Mouse (Mus musculus) adrenal gland, adult 8-10 months (tissue): ENCODE results near the gene Fam72a. TPM values are rescaled to one million over a fixed set of nuclear protein-coding genes. Genes with fewer than 3 reads are reported as not detected.
"Not testable (repeated sequence)": the region's sequence is repeated elsewhere in the genome, so short reads cannot be mapped to it uniquely, and the experiment has no call there.

Source experiments
- DNase-seq: peaks from one replicate; pipeline ENCODE4 v3.0.0; 2022
- total RNA-seq, 4 experiments: library from RNA; stranded (reverse); gene quantifications; 2 replicates each; pipeline ENCODE4 v1.2.4; 2022

The Fam72a gene
- total RNA-seq, 4 experiments from 2014 or later, result 0.77 to 1.7 (median 1.1) TPM

GRCm38 (mm10) chr1:131528081-131528507 lies 391 bp downstream of the Fam72a start:
- peak; percentile 71 for DNase-seq

DNA sequence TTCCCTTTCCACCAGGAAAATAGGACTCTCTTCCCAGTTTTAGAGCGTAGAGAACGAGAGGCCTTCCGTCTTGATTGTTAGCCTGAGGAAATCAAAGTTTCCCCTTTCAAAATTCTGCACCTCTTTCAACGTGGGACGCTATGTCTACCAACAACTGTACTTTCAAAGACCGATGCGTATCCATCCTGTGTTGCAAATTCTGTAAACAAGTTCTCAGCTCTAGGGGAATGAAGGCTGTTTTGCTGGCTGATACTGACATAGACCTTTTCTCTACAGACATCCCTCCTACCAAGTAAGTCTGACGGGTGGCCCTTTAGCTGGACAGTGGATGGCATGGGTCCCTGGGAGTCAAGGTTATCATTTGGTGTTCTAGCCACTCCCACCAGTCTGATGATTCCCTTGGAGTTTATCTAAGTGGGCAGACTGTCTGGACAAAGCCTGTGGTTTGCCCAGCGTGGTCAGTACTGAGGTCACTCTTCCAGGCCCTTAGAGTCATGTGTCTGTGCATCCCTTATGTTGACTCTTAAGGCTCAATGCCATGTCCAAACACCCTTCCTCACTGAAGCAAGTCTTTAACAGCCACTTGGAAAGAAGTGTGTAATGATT lies 961 bp downstream of the Fam72a start:
- DNase-seq, result no peak

- DNase-seq, result no peak
These were observed 12.1 kb downstream of the Fam72a start for GRCm38 (mm10) chr1:131539771-131540170.

DNA sequence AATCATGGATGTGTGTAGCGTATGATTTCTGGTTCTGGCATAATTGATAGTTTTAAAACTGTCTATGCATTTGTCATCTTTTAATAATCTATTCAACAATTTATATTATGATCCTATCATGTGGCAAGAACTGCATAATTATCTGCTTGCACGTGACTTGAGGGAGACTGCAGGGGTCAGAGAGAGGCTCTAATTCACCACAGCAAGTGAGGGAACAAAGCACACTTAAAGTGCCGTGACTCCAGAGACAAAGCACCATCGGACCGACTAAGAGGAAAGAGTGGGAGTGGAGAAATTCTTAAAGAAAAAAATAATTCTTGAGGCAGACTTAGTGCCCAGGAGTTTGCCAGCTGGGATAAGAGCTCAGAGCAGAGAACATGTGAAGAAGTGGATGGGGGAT lies 13.1 kb downstream of the Fam72a start:
- no peak for DNase-seq

DNA sequence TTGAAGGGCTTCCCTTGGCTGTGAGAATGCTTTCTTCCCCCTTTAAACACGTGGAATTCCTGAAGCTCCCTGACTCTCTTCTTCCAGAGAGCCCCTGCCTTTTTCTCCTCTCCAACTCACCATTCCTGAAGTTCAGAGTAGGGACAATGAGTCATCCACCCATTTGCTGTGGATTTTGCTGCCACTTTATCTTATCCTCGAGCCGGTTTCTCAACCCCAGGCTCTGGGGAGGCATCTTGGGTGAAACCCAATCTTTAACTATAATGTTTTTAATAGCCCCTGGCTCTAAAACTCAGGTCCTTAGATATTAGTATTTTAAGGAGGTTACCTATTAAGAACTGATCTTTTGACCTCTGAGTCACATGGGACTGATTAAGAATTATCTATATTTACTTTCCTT lies 13.7 kb downstream of the Fam72a start:
- no peak for DNase-seq

GRCm38 (mm10) chr1:131541903-131542302 lies 14.2 kb downstream of the Fam72a start:
- no peak for DNase-seq

DNA sequence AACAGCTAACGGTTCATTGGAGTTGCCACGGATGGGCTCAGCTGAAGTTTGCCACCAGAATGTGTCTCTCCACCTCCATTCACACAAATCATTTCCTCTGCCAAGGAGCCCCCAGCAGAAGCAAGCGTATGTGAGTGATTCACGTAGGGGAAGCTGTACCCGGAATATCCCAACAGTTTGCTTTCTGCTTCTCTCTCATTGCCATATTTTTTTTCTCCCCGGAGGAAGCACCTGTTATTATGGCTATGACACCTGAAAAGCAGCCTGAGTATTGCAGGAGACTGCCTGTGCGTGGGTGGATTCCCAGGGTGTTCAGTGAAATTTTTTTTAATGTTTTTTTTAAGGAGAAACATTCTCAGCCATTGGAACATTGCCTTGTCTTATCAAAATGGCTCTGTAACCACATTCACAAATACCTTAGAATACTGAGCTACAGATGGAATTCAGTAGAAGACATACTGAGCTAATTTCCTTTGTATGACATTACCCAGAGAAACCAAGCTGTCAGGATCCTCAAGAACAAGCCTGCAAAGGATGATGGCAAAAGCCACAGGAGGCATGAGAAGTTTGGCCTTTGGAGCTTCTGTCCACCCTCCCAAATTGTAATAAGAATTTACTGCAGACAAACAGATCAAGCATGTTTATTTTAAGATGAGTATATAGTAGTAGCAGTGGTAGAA lies 16.3 kb downstream of the Fam72a start:
- no peak for DNase-seq

DNA sequence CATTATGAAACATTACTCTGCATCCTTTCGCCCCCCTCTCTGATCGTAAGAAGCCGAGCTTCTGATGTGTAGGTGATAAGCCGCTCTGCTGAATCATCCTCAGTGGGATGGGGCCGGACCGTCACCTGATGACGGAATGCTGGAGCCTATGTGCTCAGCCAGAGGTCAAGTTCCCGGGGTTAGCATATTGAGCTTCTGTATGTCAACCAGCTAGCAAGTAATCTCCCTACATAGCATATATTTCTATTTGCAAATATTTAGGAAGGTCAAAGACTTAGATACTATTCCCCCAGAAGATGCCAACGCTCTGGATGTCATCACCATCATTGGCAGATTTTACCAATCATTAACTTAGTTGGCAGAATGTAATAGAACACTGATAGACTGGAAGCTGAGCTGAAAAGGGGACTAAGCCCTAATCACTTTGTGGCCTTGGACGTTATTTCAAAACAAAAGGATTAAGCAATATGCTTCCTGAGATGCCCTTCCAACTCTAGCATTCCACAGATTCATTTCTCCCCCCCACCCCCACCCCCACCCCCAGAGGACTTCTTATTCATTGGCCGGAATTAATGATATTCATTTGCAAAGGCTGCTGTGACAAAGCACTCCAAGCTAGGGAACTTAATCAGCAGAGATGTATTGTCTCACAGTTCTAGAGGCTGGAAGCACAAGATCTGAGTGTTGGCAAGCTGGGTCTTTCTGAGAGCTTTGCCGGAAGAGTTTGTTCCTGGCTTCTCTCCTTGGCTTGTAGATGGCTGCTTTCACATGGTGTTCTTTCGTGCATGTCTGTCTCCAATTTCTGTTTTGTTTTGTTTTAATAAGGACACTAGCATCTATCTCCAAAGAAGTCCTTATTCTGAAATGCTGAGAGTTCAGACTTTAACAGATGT lies 19.3 kb downstream of the Fam72a start:
- DNase-seq, result no peak

GRCm38 (mm10) chr1:131548494-131549365 lies 21.0 kb downstream of the Fam72a start:
- no peak for DNase-seq

DNA sequence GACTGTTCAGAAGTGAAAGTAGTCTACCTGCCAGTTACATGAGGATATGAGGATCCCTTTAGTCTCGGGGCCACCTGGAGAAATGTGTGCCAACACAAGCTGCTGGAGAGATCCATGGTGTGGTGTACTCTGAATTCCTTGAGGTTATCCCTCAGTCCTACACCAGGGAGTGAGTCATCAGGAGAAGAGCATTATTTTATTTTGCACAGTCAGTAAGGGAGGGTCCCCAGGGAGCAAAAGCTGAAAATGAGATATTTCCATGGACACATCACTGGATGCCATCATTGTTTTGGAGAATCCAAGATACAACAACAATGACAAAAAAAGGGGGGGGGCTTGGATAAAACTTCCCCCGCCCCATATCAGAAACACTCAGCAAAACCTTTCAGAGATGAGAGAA lies 24.3 kb downstream of the Fam72a start:
- DNase-seq, result no peak

- no peak for DNase-seq
These were observed 25.7 kb downstream of the Fam72a start for GRCm38 (mm10) chr1:131553428-131553827.

GRCm38 (mm10) chr1:131555042-131555812 lies 27.5 kb downstream of the Fam72a start:
- peak; percentile 67 for DNase-seq

DNA sequence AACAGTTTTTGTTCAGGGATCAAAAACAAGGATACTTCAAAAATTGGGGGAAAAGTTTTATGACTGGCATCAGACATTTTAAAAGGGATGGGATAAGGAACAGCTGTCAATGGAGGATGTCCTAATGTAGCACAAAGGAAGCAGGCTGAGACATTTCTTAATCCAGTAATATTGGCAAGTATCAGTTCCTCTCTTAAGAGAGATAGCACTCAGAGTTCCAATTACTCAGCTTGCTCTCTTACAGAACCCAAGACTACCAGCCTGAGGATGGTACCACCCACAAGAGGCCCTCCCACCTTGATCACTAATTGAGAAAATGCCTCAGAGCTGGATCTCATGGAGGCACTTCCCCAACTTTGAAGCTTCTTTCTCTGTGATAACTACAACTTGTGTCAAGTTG lies 32.8 kb downstream of the Fam72a start:
- DNase-seq, result no peak

DNA sequence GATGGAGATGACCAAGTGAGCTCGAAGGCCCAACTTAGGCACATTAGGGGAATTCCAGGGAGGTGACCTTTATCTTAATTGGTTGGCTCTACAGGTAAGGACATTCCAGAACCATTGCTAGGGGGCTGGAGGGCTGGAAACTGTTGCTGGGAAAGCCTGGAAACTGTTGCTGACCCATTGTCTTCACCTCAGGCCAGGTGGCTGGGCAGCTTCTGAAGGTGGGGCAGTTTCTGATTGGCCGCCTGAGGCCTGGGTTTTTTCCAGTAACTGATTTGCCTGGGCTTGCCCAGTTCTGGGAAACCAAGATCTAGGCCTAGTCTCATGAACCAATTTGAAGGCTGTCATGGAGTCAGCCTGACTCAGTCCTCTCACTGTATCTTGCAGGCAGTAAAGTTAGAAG lies 34.4 kb downstream of the Fam72a start:
- no peak for DNase-seq

DNA sequence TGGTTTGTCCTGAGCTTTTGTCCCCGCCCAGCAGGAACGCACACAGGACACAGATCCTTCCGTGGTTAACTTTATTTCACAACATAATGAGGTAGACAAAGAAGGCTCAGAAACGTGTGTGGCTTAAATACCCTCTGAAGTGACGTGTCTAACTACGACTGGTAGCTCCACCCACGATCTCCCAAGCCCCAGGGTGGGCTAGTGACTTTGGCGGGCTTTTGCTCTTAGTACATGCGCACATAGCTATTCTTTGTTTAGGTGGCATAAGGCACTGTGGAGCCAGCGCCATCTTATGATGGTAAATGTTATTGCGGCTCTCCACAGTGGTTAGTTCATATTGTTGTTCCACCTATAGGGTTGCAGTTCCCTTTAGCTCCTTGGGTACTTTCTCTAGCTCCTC lies 38.4 kb downstream of the Fam72a start:
- not testable (repeated sequence) for DNase-seq

GRCm38 (mm10) chr1:131569721-131570120 lies 42.0 kb downstream of the Fam72a start:
- no peak for DNase-seq

DNA sequence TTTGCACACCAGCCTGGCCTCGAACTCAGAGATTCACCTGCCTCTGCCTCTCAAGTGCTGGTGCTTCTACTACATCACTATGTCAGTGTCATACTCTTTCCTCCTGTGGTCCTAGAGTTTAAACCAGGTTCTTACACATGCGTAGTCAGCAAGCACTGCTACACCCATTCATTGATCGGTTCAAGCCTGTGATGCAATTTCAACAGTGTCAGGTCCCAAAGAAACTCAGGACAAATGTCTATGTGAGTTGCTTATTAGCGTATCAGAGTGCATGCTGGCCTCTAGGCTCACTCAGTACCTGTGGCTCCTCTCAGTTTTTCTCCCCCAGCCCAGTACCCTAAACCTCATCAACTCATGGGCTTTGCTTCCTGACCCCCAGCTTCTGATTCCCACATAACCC lies 42.7 kb downstream of the Fam72a start:
- no peak for DNase-seq

GRCm38 (mm10) chr1:131573721-131574120 lies 46.0 kb downstream of the Fam72a start:
- no peak for DNase-seq

DNA sequence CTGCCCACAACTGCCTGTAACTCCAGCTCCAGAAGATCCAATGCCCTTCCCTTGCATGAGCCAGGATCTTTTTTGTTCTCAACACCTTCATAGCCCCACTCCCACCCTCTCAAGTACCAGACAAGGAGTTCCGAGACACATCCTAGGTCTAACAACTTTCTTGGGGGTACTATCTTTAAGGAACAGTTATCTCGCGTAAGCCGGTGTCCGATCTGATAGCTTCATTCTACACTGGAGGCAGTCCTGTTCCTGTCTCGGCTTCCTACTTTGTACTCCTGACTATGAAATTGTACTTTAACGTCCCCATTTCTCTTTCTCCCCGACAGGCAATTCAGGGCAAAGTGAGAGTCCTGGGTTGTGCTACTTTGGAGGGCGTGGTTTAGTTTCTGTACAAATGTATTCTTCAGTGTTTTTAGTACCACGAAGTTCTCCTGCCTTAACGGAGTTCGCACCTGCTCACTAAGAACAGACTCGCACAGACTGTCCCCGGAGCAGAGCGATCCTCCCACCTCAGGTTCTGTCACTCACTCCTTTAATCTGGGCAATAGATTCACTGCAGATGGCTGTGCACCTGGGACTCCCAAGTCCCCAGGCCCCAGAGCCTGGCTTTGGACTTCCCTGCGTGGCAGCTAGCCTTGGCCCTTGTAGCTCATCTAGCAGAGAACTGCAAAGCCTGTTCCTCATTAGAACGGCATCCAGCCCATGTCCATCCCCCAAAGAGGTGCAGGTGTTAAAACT lies 51.4 kb downstream of the Fam72a start:
- DNase-seq, result no peak

DNA sequence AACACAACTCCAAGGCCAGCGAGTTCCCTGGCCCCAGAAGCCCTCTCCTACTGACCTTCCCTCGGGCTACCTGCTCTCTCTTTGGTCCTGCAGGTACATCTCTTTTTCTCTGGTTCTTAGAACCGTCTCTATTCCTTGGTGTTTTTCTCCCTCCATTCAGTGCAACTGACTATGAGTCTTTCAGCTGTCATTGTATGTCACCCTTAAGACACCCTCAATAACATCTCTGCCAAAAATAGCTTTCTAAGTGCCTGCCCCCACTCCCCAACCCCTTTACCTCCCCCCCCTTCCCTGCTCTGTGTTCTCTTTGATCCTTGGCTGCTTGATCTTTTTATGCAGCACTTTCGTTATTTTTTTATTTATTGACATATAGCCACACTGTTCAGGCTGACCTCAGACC lies 52.7 kb downstream of the Fam72a start:
- DNase-seq, result no peak

- no peak for DNase-seq
These were observed 55.9 kb downstream of the Fam72a start for GRCm38 (mm10) chr1:131583598-131583997.
